Mouse (Mus musculus): ENCODE measurements around the gene Fermt2. TPM values are rescaled to one million over a fixed set of nuclear protein-coding genes. Genes with fewer than 3 reads are reported as not detected.
A peak's percentile ranks its signal among the peaks of the same experiment; 100 is the strongest.
"Not testable (repeated sequence)": the region's sequence is repeated elsewhere in the genome, so short reads cannot be mapped to it uniquely, and the experiment has no call there.

The Fermt2 gene
- polyA plus RNA-seq, 1 experiment from 2014 or later, result 31.6 TPM

GRCm38 (mm10) chr14:45487201-45487600 is 42.7 kb downstream of the Fermt2 start:
- H3K27ac ChIP-seq; H3K9ac ChIP-seq; H3K27me3 ChIP-seq; H3K9me3 ChIP-seq (replicated peaks); H3K4me3 ChIP-seq (replicated peaks); DNase-seq; ATAC-seq (ENCODE audit: low read depth); H3K4me2 ChIP-seq; H3K36me3 ChIP-seq; H3K4me1 ChIP-seq (replicated peaks): not testable (repeated sequence)
- WGBS (ENCODE audit: insufficient replicate concordance), result 67% methylated on average over 2 of the region's 2 CpGs

GRCm38 (mm10) chr14:45483361-45483760 is 46.6 kb downstream of the Fermt2 start:
- WGBS (ENCODE audit: insufficient replicate concordance), result 67% methylated on average over 11 of the region's 11 CpGs
- H3K4me3 ChIP-seq (replicated peaks); H3K27me3 ChIP-seq: not testable (repeated sequence)

GRCm38 (mm10) chr14:45478977-45479806 is 50.7 kb downstream of the Fermt2 start:
- Histone ChIP-seq H3K27me3 (no peaks in the 10 kb centered on the region), H3K36me3 (peaks cover 11% of the 10 kb centered on the region; the same call in 1 of the 2 replicates), H3K27ac (peak overlapping the region; percentile 50), H3K9me3 (replicated peaks) (no peaks in the 10 kb centered on the region), H3K9ac (no peak overlapping the region), H3K4me2 (no peak overlapping the region), H3K4me3 (replicated peaks) (no peak overlapping the region), H3K4me1 (replicated peaks) (peaks cover 18% of the 10 kb centered on the region)
- ATAC-seq (ENCODE audit: low read depth) (no peak), DNase-seq (no peak)
- 55% methylated on average over 9 of the region's 9 CpGs for whole genome bisulfite sequencing (ENCODE audit: insufficient replicate concordance)

More at GRCm38 (mm10) chr14:45483361-45483760, 46.6 kb downstream of the Fermt2 start:
- DNase-seq; H3K27ac ChIP-seq; H3K9me3 ChIP-seq (replicated peaks); H3K4me2 ChIP-seq; ATAC-seq (ENCODE audit: low read depth); H3K9ac ChIP-seq: not testable (repeated sequence)
- H3K4me1 ChIP-seq (replicated peaks), result peaks cover 13% of the 10 kb centered on the region
- H3K36me3 ChIP-seq, result peaks cover 14% of the 10 kb centered on the region; the same call in 1 of the 2 replicates

- WGBS (ENCODE audit: insufficient replicate concordance), result 52% methylated on average over 3 of the region's 3 CpGs
- Histone ChIP-seq H3K27me3 (no peaks in the 10 kb centered on the region), H3K9ac (no peak overlapping the region), H3K4me1 (replicated peaks) (peaks cover 18% of the 10 kb centered on the region), H3K4me2 (no peak overlapping the region), H3K27ac (no peak overlapping the region), H3K9me3 (replicated peaks) (no peaks in the 10 kb centered on the region), H3K4me3 (replicated peaks) (no peak overlapping the region), H3K36me3 (peaks cover 11% of the 10 kb centered on the region; the same call in 1 of the 2 replicates)
- ATAC-seq (ENCODE audit: low read depth) (no peak), DNase-seq (no peak)
Observed at GRCm38 (mm10) chr14:45478515-45478914, 51.4 kb downstream of the Fermt2 start.

GRCm38 (mm10) chr14:45477651-45478050 is 52.3 kb downstream of the Fermt2 start:
- peak overlapping the region; percentile 55 for H3K27ac ChIP-seq
- H3K27me3 ChIP-seq, result no peaks in the 10 kb centered on the region
- no peaks in the 10 kb centered on the region for H3K9me3 ChIP-seq (replicated peaks)
- H3K9ac ChIP-seq, result no peak overlapping the region
- ATAC-seq (ENCODE audit: low read depth), result 0 out of 2 replicates have a peak, but pooled peaks have one; percentile 34
- no peak overlapping the region for H3K4me3 ChIP-seq (replicated peaks)
- no peak for DNase-seq
- WGBS (ENCODE audit: insufficient replicate concordance), result 52% methylated on average over 8 of the region's 8 CpGs
- no peak overlapping the region for H3K4me2 ChIP-seq
- H3K4me1 ChIP-seq (replicated peaks), result peaks cover 19% of the 10 kb centered on the region
- H3K36me3 ChIP-seq, result peaks cover 11% of the 10 kb centered on the region; the same call in 1 of the 2 replicates

GRCm38 (mm10) chr14:45476990-45477389 is 52.9 kb downstream of the Fermt2 start:
- H3K4me1 ChIP-seq (replicated peaks), result peaks cover 24% of the 10 kb centered on the region
- ATAC-seq (ENCODE audit: low read depth) (no peak), DNase-seq (no peak)
- H3K9me3 ChIP-seq (replicated peaks), result no peaks in the 10 kb centered on the region
- WGBS (ENCODE audit: insufficient replicate concordance), result 84% methylated on average over 7 of the region's 7 CpGs
- H3K27ac ChIP-seq, result peak overlapping the region; percentile 55; the same call in 1 of the 2 replicates
- peaks cover 11% of the 10 kb centered on the region; the same call in 1 of the 2 replicates for H3K36me3 ChIP-seq
- H3K4me3 ChIP-seq (replicated peaks), result no peak overlapping the region
- H3K9ac ChIP-seq, result no peak overlapping the region
- H3K27me3 ChIP-seq, result no peaks in the 10 kb centered on the region
- no peak overlapping the region for H3K4me2 ChIP-seq

GRCm38 (mm10) chr14:45472536-45472935 is 57.4 kb downstream of the Fermt2 start:
- peaks cover 11% of the 10 kb centered on the region for H3K4me1 ChIP-seq (replicated peaks)
- no peak for ATAC-seq (ENCODE audit: low read depth)
- no peak overlapping the region; the same call in 1 of the 2 replicates for H3K27ac ChIP-seq
- peaks cover 19% of the 10 kb centered on the region for H3K36me3 ChIP-seq
- no peak overlapping the region for H3K9ac ChIP-seq
- no peaks in the 10 kb centered on the region for H3K27me3 ChIP-seq
- no peak for DNase-seq
- no peak overlapping the region for H3K4me3 ChIP-seq (replicated peaks)
- H3K9me3 ChIP-seq (replicated peaks), result no peaks in the 10 kb centered on the region
- no peak overlapping the region for H3K4me2 ChIP-seq
- 73% methylated on average over 10 of the region's 10 CpGs for WGBS (ENCODE audit: insufficient replicate concordance)

- Histone ChIP-seq H3K27me3 (no peaks in the 10 kb centered on the region), H3K4me1 (replicated peaks) (peaks cover 10% of the 10 kb centered on the region), H3K4me3 (replicated peaks) (no peak overlapping the region), H3K36me3 (peaks cover 32% of the 10 kb centered on the region), H3K9me3 (replicated peaks) (no peaks in the 10 kb centered on the region), H3K27ac (no peak overlapping the region), H3K4me2 (no peak overlapping the region), H3K9ac (no peak overlapping the region)
- WGBS (ENCODE audit: insufficient replicate concordance), result 74% methylated on average over 8 of the region's 8 CpGs
- ATAC-seq (ENCODE audit: low read depth) (no peak), DNase-seq (no peak)
Observed at GRCm38 (mm10) chr14:45469446-45469845, 60.5 kb downstream of the Fermt2 start.

GRCm38 (mm10) chr14:45466371-45466770 is 63.5 kb downstream of the Fermt2 start:
- peaks cover 33% of the 10 kb centered on the region for H3K36me3 ChIP-seq
- H3K4me2 ChIP-seq; DNase-seq; H3K9me3 ChIP-seq (replicated peaks); H3K9ac ChIP-seq; H3K4me3 ChIP-seq (replicated peaks); H3K27ac ChIP-seq; H3K27me3 ChIP-seq; ATAC-seq (ENCODE audit: low read depth): not testable (repeated sequence)
- H3K4me1 ChIP-seq (replicated peaks), result peaks cover 10% of the 10 kb centered on the region; the same call in 1 of the 2 replicates
- WGBS (ENCODE audit: insufficient replicate concordance), result 74% methylated on average over 8 of the region's 8 CpGs

- Histone ChIP-seq H3K36me3 (peaks cover 31% of the 10 kb centered on the region), H3K9me3 (replicated peaks) (no peaks in the 10 kb centered on the region), H3K27me3 (no peaks in the 10 kb centered on the region), H3K4me2 (no peak overlapping the region), H3K4me3 (replicated peaks) (no peak overlapping the region), H3K9ac (no peak overlapping the region), H3K4me1 (replicated peaks) (peaks cover 10% of the 10 kb centered on the region; the same call in 1 of the 2 replicates), H3K27ac (peak overlapping the region; percentile 2; the same call in 1 of the 2 replicates)
- DNase-seq, result no peak
- WGBS (ENCODE audit: insufficient replicate concordance), result 64% methylated on average over 19 of the region's 19 CpGs
- no peak for ATAC-seq (ENCODE audit: low read depth)
Observed at GRCm38 (mm10) chr14:45464036-45465035, 65.6 kb downstream of the Fermt2 start.

- 37% methylated on average over 10 of the region's 10 CpGs for WGBS (ENCODE audit: insufficient replicate concordance)
Observed at GRCm38 (mm10) chr14:45463599-45463998, 66.3 kb downstream of the Fermt2 start.

More at GRCm38 (mm10) chr14:45463599-45463998, 66.3 kb downstream of the Fermt2 start:
- Histone ChIP-seq H3K27ac (peak overlapping the region; percentile 31), H3K9ac (no peak overlapping the region), H3K4me2 (no peak overlapping the region), H3K27me3 (no peaks in the 10 kb centered on the region), H3K9me3 (replicated peaks) (no peaks in the 10 kb centered on the region), H3K36me3 (peaks cover 25% of the 10 kb centered on the region), H3K4me1 (replicated peaks) (peaks cover 10% of the 10 kb centered on the region; the same call in 1 of the 2 replicates), H3K4me3 (replicated peaks) (no peak overlapping the region)
- no peak for DNase-seq
- peak; percentile 58; the same call in 1 of the 2 replicates for ATAC-seq (ENCODE audit: low read depth)
